Mouse (Mus musculus) heart, adult 2 months (tissue): ENCODE measurements around the gene Cotl1.

Source experiments
- CTCF ChIP-seq: fragments of 200-600 bp; IDR thresholded peaks from 2 replicates; pipeline ENCODE4 v1.8.1; 2022; ENCODE audit warnings: antibody characterized with exemption, mild to moderate bottlenecking, moderate library complexity
- EP300 ChIP-seq: fragments of 200-500 bp; IDR thresholded peaks from 2 replicates; pipeline ENCODE4 v1.6.1; 2011; ENCODE audit warnings: low read depth, low read length, control low read depth; ENCODE audit not compliant: insufficient read depth

DNA sequence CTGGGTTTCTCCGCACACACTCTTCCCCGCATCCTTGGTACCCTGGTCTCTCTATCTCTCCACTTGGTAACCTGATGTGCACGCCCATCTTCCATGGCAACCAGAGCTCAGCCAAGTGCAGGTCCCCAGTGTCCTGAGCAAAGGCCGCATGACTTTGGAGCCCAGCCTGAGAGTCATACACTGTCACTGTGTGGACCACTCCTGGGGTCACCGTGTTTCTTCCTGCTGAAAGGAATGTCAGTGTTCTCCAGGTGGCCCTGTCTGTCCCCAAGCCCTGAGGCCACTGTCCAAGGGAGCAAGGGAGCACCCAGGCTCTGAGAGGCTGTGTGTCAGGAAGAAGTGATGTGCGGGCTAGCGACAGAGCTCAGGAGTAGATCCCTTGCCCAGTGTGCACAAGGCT lies 42.9 kb upstream of the Cotl1 start:
- TF ChIP-seq EP300 (no peak), CTCF (no peak)
